Mouse (Mus musculus): ENCODE measurements around the gene Plch2. TPM values are rescaled to one million over a fixed set of nuclear protein-coding genes. Genes with fewer than 3 reads are reported as not detected.
A peak's percentile ranks its signal among the peaks of the same experiment; 100 is the strongest.
"Not testable (repeated sequence)": the region's sequence is repeated elsewhere in the genome, so short reads cannot be mapped to it uniquely, and the experiment has no call there.

Gene Plch2
- polyA plus RNA-seq, 1 experiment from 2014 or later = 11.1 TPM

DNA sequence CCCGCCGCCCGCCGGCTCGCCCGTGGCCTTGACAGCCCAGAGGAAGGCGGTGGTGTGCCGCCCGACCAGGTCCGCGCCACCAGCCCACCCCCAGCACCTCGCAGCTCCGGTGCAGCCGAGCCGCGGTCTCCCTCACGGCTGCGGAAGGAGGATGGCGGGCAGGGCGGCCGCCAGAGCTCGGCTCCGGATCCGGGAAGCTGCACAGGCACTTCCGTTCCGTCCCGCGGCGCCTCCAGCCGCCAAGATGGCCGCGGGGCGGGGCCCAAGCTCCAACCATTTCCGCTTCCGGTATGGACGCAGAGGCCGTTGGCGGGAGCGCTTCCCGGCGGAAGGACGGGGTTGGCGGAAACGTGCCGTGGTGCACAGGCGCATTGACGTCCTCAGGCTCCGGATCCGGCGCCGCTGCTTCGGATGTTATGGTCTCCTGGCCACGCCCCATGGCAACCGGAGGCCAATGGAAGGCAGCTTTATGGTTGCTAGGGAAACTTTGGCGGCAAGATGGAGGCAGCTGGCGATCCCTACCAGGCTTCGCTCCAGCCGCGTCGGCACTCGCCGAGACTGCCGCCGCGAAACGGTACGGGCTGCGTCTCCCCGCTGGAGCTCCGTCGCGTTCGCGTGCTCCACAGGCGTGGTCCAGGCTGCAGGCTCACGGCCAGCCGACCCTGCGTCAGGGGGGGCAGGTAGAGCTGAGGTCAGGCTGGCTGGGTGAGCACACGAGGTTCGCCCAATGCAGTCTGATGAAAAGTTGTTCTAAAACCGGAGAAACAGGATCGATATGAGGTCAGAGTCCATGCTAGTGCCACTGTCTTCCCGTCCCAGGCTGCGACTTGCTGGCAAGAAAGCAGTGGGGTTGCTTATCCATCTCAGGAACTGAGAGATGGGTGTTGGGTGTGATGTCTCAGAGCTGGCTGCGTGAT lies 29.8 kb upstream of the Plch2 start, which contains the start of the genes Rer1 and Morn1:
Gene Rer1, minus strand, starts transcription at position 275 of the 917 bp plus-strand sequence.
Gene Morn1, plus strand, starts transcription at position 470 of the 917 bp plus-strand sequence.
- H3K4me3 ChIP-seq = peak within 1 kb of the TSS; percentile 91
- no peaks in the 10 kb centered on the region for H3K27me3 ChIP-seq
- ATAC-seq (ENCODE audit: borderline replicate concordance, extremely low read depth, low FRiP score, low TSS enrichment) = peak; percentile 96
- H3K4me2 ChIP-seq = peak within 1 kb of the TSS; percentile 90
- H3K9ac ChIP-seq = peak within 1 kb of the TSS; percentile 92
- peaks cover 22% of the 10 kb centered on the region for H3K36me3 ChIP-seq
- peaks cover 24% of the 10 kb centered on the region for H3K4me1 ChIP-seq
- WGBS = under 1% methylated on average over 82 of the region's 85 CpGs
- no peaks in the 10 kb centered on the region for H3K9me3 ChIP-seq
- peak within 1 kb of the TSS; percentile 94 for H3K27ac ChIP-seq

DNA sequence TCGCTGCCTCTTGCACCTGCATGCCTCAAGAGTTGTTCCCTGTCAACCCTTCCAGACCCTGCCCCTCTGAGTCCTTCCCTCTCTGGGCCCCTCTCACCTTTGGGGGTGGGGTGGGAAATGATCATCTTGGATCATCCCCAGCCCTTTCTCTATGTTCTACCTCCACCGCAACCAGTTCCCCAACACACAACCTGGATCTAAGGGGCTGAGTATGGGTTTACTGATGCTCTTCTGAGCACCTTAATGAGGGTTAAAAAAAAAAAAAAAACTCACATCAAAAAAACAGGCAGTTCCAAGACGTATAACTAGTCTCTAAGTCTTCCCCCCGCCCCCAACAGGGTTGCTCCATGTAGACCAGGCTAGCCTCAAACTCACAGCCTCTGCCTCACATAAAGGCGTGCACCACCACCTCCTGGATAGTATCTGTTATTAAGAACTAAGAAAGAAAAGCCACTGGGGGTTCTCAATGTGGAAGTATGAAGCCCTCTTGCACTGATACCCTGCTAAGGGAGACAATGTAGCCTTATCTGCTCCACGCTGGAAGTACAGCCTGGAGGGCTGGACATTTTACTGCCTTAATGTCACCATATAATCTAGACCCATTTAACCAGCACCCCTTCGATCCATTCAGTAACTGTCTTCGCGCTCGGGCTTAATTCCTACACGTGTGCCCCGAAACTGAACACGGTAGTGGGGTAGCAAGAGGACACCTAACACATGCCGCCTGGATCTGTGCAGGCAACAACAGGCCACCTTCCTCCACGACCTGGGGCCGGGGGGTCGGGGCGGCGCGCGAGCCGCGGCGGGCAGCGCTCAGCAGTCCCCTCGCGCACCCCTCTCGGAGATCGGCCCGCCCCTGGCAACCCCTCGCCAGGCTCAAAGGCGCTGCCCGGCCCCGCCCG lies 28.9 kb upstream of the Plch2 start:
- peak; percentile 77 for ATAC-seq (ENCODE audit: borderline replicate concordance, extremely low read depth, low FRiP score, low TSS enrichment)
- Histone ChIP-seq H3K4me2 (peak overlapping the region; percentile 90), H3K27ac (peak overlapping the region; percentile 94), H3K4me3 (peak overlapping the region; percentile 91), H3K36me3 (peaks cover 29% of the 10 kb centered on the region), H3K4me1 (peaks cover 24% of the 10 kb centered on the region), H3K9me3 (no peaks in the 10 kb centered on the region), H3K9ac (peak overlapping the region; percentile 92), H3K27me3 (no peaks in the 10 kb centered on the region)
- 5% methylated on average over 28 of the region's 35 CpGs for WGBS

DNA sequence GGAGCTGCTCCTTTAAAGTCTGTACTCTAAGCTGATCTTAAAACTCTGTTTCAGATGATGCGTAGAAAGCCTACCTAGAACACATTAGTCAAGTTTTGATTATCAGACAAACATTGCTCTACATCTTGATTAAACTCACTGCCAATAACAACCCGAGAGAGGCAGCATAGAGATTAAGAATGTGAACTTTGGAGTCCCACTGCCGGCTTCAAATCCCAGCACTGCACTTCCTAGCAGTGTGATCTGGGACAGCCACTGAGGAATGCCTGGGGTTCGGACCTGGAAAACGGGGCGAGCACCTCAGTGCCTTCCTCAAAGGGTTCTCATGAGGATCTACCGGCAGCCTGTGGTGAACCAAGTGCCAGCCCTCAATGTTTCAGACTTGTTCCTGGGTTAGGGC lies 27.8 kb upstream of the Plch2 start:
- H3K4me1 ChIP-seq = peaks cover 24% of the 10 kb centered on the region
- no peak for ATAC-seq (ENCODE audit: borderline replicate concordance, extremely low read depth, low FRiP score, low TSS enrichment)
- no peaks in the 10 kb centered on the region for H3K9me3 ChIP-seq
- peaks cover 40% of the 10 kb centered on the region for H3K36me3 ChIP-seq
- H3K4me2 ChIP-seq = peak overlapping the region; percentile 90
- WGBS = 85% methylated on average over 7 of the region's 7 CpGs
- H3K4me3 ChIP-seq = peak overlapping the region; percentile 91; the same call in 1 of the 2 replicates
- peak overlapping the region; percentile 92; the same call in 1 of the 2 replicates for H3K9ac ChIP-seq
- no peak overlapping the region for H3K27ac ChIP-seq
- no peaks in the 10 kb centered on the region for H3K27me3 ChIP-seq

DNA sequence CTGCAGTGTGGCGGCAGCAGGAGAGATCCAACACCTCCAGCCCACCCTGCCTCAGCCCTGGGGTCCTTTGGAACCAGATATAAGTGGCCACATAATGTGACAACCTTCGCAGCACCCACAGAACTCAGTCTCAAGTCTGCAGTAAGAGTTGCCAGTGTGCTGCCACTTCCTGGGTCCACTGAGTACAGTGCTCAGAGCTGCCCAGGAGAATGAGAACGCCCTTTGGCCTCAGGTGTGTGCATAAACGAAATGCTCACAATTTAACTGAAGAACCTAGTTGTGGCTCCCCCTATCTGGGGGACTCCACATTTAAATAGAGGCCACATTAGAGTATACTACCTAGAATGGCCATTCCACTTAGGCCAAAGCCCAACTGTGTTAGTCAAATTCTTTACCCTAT lies 27.0 kb upstream of the Plch2 start:
- no peak overlapping the region for H3K27ac ChIP-seq
- H3K4me1 ChIP-seq = peaks cover 24% of the 10 kb centered on the region
- no peak overlapping the region for H3K4me3 ChIP-seq
- H3K9ac ChIP-seq = no peak overlapping the region
- peaks cover 45% of the 10 kb centered on the region for H3K36me3 ChIP-seq
- H3K9me3 ChIP-seq = no peaks in the 10 kb centered on the region
- H3K27me3 ChIP-seq = no peaks in the 10 kb centered on the region
- 80% methylated on average over 4 of the region's 4 CpGs for WGBS
- H3K4me2 ChIP-seq = no peak overlapping the region
- no peak for ATAC-seq (ENCODE audit: borderline replicate concordance, extremely low read depth, low FRiP score, low TSS enrichment)

DNA sequence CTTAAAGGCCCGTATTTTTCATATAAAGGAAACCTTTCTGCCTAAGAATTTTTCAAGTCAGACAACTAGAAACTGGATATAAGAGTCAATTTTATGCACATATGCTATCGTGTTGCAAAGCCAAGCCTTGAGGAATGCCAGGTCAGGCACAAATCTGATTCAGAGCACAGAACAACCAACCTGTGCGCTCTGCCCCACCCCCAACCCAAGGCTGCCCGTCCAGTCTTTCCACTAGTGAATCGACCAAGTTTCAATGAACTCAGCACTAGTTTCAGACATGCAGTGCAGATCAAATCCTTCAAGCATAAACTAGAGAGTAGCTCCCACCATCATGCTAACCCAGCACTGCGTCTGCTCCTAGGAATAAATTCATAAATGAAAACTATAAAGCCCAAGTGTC lies 23.1 kb upstream of the Plch2 start:
- H3K4me3 ChIP-seq = no peak overlapping the region
- peaks cover 81% of the 10 kb centered on the region for H3K36me3 ChIP-seq
- H3K4me1 ChIP-seq = peaks cover 7% of the 10 kb centered on the region
- ATAC-seq (ENCODE audit: borderline replicate concordance, extremely low read depth, low FRiP score, low TSS enrichment) = no peak
- H3K27me3 ChIP-seq = no peaks in the 10 kb centered on the region
- no peaks in the 10 kb centered on the region for H3K9me3 ChIP-seq
- H3K27ac ChIP-seq = no peak overlapping the region
- H3K4me2 ChIP-seq = no peak overlapping the region
- no peak overlapping the region for H3K9ac ChIP-seq
- 65% methylated on average over 6 of the region's 6 CpGs for WGBS

DNA sequence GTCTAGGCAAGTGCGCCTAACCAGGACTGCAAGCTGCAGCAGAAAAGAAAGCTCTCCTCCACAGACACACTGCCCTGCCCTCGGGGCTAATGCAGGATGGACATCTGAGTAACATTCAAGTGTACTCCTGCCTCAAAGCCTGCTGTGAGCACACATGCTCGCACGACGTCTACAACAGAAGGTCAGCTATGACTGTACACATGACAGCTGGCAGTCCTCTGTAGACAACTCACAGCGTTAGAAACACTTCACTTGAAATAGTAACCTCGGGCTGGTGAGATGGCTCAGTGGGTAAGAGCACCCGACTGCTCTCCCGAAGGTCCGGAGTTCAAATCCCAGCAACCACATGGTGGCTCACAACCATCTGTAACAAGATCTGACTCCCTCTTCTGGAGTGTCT lies 22.2 kb upstream of the Plch2 start:
- peaks cover 89% of the 10 kb centered on the region for H3K36me3 ChIP-seq
- not testable (repeated sequence) for H3K4me2 ChIP-seq; H3K4me1 ChIP-seq; ATAC-seq (ENCODE audit: borderline replicate concordance, extremely low read depth, low FRiP score, low TSS enrichment); H3K27me3 ChIP-seq; H3K9ac ChIP-seq; H3K27ac ChIP-seq; H3K9me3 ChIP-seq; H3K4me3 ChIP-seq
- 68% methylated on average over 10 of the region's 10 CpGs for WGBS

DNA sequence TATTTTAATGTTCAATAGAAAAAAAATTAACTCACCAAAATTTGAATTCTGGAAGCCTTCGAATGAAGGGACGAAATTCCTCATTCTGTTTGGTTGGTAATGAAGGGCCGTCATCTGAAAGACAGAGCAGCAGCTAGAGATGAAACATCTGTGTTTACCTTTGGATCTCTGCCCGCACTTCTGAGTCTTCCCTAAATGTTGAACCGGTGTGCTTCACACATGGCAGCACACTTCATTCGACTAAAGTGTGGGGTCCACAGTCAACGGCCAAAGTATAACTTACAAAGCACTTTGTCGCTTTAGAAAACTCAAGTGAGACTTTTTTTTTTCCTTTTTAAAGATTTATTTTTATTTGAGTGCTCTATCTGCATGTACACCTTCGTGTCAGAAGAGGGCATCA lies 20.1 kb upstream of the Plch2 start:
- H3K27me3 ChIP-seq = no peaks in the 10 kb centered on the region
- ATAC-seq (ENCODE audit: borderline replicate concordance, extremely low read depth, low FRiP score, low TSS enrichment) = no peak
- no peak overlapping the region for H3K9ac ChIP-seq
- H3K9me3 ChIP-seq = no peaks in the 10 kb centered on the region
- H3K4me1 ChIP-seq = no peaks in the 10 kb centered on the region
- no peak overlapping the region for H3K4me2 ChIP-seq
- no peak overlapping the region for H3K4me3 ChIP-seq
- 45% methylated on average over 9 of the region's 9 CpGs for WGBS
- peaks cover 90% of the 10 kb centered on the region for H3K36me3 ChIP-seq
- H3K27ac ChIP-seq = no peak overlapping the region

DNA sequence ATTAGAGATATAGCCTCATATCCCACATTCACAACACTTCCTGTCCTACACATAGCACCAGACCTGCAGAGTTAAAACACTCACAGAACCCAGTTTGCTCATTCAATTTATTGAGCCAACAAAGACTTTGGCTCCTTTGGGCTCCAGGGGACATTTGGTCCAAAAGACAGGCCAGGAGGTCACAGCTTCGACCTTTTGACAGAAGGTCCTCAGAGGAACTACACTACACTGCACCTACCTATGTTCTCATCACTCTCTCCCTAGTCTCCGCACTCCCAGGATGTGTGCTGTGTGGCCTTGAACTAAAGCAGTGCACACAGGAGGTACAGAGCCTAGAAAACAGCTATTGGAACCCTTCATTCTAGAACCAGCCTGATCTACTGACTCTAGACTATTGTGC lies 19.2 kb upstream of the Plch2 start:
- Histone ChIP-seq H3K27ac (no peak overlapping the region), H3K27me3 (no peaks in the 10 kb centered on the region), H3K4me3 (no peak overlapping the region), H3K4me2 (no peak overlapping the region), H3K36me3 (peaks cover 92% of the 10 kb centered on the region), H3K4me1 (no peaks in the 10 kb centered on the region), H3K9ac (no peak overlapping the region), H3K9me3 (no peaks in the 10 kb centered on the region)
- ATAC-seq (ENCODE audit: borderline replicate concordance, extremely low read depth, low FRiP score, low TSS enrichment) = no peak
- 89% methylated on average over 2 of the region's 2 CpGs for WGBS

DNA sequence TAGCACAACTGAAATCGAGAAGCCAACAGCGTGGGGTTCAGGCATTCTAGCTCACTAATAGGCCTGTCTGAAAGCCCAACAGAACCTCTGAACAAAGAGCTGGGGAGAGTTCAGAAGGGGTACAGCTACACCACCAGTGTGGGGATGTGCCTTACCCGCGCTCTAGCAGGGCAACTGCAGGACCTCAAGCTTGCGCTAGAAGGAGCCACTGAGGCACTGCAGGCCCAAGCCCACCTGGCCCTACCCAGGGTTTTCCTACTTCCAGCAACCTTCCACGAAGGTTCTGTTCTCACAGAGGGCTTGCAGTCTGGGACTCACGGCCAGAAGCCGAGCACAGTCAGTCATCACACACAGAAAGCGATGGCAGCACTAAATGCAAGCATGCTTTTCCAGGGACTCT lies 18.6 kb upstream of the Plch2 start:
- ATAC-seq (ENCODE audit: borderline replicate concordance, extremely low read depth, low FRiP score, low TSS enrichment) = no peak
- Histone ChIP-seq H3K27me3 (no peaks in the 10 kb centered on the region), H3K4me2 (no peak overlapping the region), H3K9ac (no peak overlapping the region), H3K9me3 (no peaks in the 10 kb centered on the region), H3K4me1 (no peaks in the 10 kb centered on the region), H3K27ac (no peak overlapping the region), H3K36me3 (peaks cover 92% of the 10 kb centered on the region), H3K4me3 (no peak overlapping the region)
- WGBS = 85% methylated on average over 9 of the region's 9 CpGs

DNA sequence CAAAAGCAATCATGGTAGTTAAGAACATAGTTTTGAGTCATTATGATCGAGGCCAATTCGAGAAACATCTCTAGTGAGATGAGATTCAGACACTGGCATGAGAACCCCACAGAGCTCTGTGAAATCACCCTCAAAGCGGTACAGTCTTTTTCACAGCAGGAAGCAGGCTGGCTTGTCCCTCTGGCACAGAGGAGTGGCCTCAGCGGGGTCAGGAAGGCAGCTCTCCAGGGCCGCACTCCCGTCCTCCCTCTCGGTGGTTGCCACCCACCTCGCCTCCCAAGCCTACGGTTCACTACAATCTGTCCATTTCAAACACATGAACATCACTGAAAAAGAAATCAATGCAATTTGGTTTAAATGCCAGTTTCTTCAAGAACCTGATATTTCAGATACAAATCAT lies 17.8 kb upstream of the Plch2 start:
- Histone ChIP-seq H3K4me1 (no peaks in the 10 kb centered on the region), H3K27ac (no peak overlapping the region), H3K4me3 (no peak overlapping the region), H3K9me3 (no peaks in the 10 kb centered on the region), H3K4me2 (no peak overlapping the region), H3K27me3 (no peaks in the 10 kb centered on the region), H3K36me3 (peaks cover 92% of the 10 kb centered on the region), H3K9ac (no peak overlapping the region)
- 71% methylated on average over 9 of the region's 9 CpGs for WGBS
- no peak for ATAC-seq (ENCODE audit: borderline replicate concordance, extremely low read depth, low FRiP score, low TSS enrichment)

DNA sequence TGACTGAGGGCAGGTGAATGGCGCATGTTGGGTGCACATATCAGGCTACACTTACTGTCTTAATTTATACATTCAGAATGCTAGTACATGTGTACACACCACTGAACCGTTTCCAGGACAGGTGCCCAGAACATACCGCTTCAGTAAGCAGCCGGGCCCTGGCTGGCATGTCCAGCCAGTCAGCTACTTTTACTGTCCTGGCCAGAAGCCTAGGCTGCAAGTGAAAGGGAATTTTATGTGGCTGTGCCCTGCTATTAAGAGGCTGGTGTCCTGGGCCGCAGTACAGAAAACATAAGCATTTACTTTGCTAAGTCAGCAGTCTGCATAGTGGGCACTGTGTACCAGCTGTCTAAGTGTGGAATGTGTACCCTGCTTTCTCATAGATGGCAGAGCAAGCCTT lies 14.3 kb upstream of the Plch2 start:
- 88% methylated on average over 5 of the region's 5 CpGs for WGBS
- H3K36me3 ChIP-seq = peaks cover 77% of the 10 kb centered on the region
- no peaks in the 10 kb centered on the region for H3K9me3 ChIP-seq
- ATAC-seq (ENCODE audit: borderline replicate concordance, extremely low read depth, low FRiP score, low TSS enrichment) = no peak
- no peak overlapping the region for H3K4me2 ChIP-seq
- H3K27ac ChIP-seq = no peak overlapping the region
- peaks cover 21% of the 10 kb centered on the region for H3K4me1 ChIP-seq
- no peaks in the 10 kb centered on the region for H3K27me3 ChIP-seq
- H3K4me3 ChIP-seq = no peak overlapping the region
- no peak overlapping the region for H3K9ac ChIP-seq

DNA sequence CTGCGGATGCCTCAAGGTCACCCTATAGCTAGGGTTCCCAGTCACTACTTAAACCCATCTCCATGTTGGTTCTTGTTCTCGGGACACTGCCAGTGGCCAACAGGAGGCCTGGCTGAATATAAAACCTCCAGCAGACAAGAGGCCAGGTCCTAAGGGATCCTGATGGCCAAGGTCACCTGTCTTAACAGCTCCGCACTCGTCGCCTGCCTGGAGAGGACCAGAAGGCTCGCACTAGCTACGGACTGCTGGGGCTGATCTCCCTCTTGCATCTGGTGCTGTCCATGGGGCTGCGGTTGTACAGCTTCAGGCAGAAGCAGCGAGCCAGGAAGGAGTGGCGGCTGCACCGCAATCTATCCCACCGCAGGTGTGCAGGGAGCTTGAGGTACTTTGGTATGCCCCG lies 13.6 kb upstream of the Plch2 start:
- H3K27me3 ChIP-seq = no peaks in the 10 kb centered on the region
- no peak overlapping the region for H3K4me3 ChIP-seq
- ATAC-seq (ENCODE audit: borderline replicate concordance, extremely low read depth, low FRiP score, low TSS enrichment) = no peak
- H3K4me1 ChIP-seq = peaks cover 24% of the 10 kb centered on the region
- no peak overlapping the region for H3K4me2 ChIP-seq
- H3K9ac ChIP-seq = no peak overlapping the region
- no peaks in the 10 kb centered on the region for H3K9me3 ChIP-seq
- 91% methylated on average over 13 of the region's 13 CpGs for WGBS
- H3K36me3 ChIP-seq = peaks cover 70% of the 10 kb centered on the region
- H3K27ac ChIP-seq = no peak overlapping the region

All from lung, embryonic 15.5 days (tissue).